Mouse (Mus musculus): ENCODE results near the gene Exoc4. TPM values are rescaled to one million over a fixed set of nuclear protein-coding genes. Genes with fewer than 3 reads are reported as not detected.

The Exoc4 gene
- total and polyA plus RNA-seq, 3 experiments = 31.2 to 46.4 (median 41.9) TPM

DNA sequence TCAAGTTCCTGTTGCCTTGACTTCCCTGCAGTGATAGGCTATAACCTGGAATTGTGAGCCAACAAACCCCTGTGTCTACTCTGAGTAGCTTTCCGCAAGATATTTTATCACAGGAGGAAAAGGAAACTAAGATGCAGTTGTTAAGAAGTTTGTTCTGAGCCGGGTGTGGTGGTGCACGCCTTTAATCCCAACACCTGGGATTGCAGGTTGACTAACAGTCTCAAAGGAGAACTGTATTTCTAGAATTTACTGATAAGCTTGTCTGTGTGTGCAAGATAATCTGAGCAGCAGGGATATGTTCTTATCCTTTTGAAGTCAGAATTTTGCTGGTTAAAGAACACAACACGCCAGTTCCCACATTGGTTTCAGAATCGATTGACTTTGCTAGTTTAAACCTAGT lies 651.1 kb downstream of the Exoc4 start:
- Histone ChIP-seq H3K4me3 (replicated peaks in 1 of 3; ENCODE audit: low read depth in 2 of 3, low read length in 2 of 3, poor library complexity in 1 of 3) (no peak overlapping the region), H3K9ac (ENCODE audit: insufficient read depth, low read depth) (no peak overlapping the region), H3K9me3 (replicated peaks; ENCODE audit: low read length) (no peaks in the 10 kb centered on the region), H3K27ac (ENCODE audit: insufficient read depth, low read depth) (no peak overlapping the region), H3K79me2 (replicated peaks; ENCODE audit: control insufficient read depth, extremely low read depth, insufficient read depth, poor library complexity, severe bottlenecking) (no peaks in the 10 kb centered on the region), H3K27me3 (replicated peaks) (no peaks in the 10 kb centered on the region), H3K4me1 (ENCODE audit: control insufficient read depth in 1 of 2, insufficient read depth in 2 of 2) (no peaks in the 10 kb centered on the region), H3K36me3 (replicated peaks in 1 of 2; ENCODE audit: control insufficient read depth in 1 of 2, insufficient read depth in 1 of 2, low read length in 1 of 2) (no peaks in the 10 kb centered on the region), H3K4me2 (ENCODE audit: insufficient read depth, low read depth, poor library complexity, severe bottlenecking) (no peak overlapping the region)
- dilution Hi-C loops (cut with MboI; ENCODE audit: extremely low pct_ligation_motif_present, extremely low pct_unique_long_range_greater_than_20kb, low sequenced_read_pairs) (no loop called here), in situ Hi-C loops (cut with MboI; ENCODE audit: low pct_ligation_motif_present, low pct_unique_long_range_greater_than_20kb, low sequenced_read_pairs) (no loop called here)
- no peak for TF ChIP-seq PAX5 (IDR thresholded peaks at IDR 0.05; ENCODE audit: low read length)
- no peak for TF ChIP-seq USF1 (IDR thresholded peaks at IDR 0.05; ENCODE audit: low read depth, low read length)
- no peak for TF ChIP-seq CTCF (conservative IDR thresholded peaks at IDR 0.05 in 1 of 2, IDR thresholded peaks at IDR 0.05 in 1 of 2; ENCODE audit: low read depth in 2 of 2, low read length in 2 of 2)
- TF ChIP-seq MXI1 (IDR thresholded peaks at IDR 0.05; ENCODE audit: low read depth, low read length) = no peak
- TF ChIP-seq CHD2 (IDR thresholded peaks at IDR 0.05; ENCODE audit: low read length) = no peak
- no peak for TF ChIP-seq RCOR1 (conservative IDR thresholded peaks at IDR 0.05; ENCODE audit: low read depth, low read length)
- no peak for DNase-seq (ENCODE audit: extremely low read depth)

DNA sequence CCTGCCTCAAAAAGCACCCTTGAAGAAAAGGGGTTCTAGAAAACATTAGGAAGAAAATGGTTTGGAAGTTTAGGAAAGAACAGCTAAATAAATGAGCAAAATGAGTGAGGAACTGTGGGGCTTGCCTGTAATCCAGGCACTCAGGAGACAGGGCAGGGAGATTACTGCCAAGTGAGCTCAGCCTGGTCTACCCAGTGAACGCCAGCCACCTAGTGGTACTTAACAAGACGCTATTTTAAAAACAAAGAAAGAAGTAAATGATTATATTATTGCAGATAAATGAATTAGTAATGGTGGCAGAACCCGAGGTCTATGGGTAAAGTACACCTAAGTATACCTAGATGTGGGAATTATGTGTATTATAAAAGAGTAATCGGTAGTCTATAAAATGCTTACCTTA lies 651.7 kb downstream of the Exoc4 start:
- dilution Hi-C loops (cut with MboI; ENCODE audit: extremely low pct_ligation_motif_present, extremely low pct_unique_long_range_greater_than_20kb, low sequenced_read_pairs) (no loop called here), in situ Hi-C loops (cut with MboI; ENCODE audit: low pct_ligation_motif_present, low pct_unique_long_range_greater_than_20kb, low sequenced_read_pairs) (no loop called here)
- TF ChIP-seq MAZ (IDR thresholded peaks at IDR 0.05; ENCODE audit: low read depth, low read length) = no peak
- no peak for TF ChIP-seq ETS1 (conservative IDR thresholded peaks at IDR 0.05; ENCODE audit: low read depth, low read length)
- no peak for TF ChIP-seq BHLHE40 (IDR thresholded peaks at IDR 0.05; ENCODE audit: low read depth, low read length)
- TF ChIP-seq CHD2 (IDR thresholded peaks at IDR 0.05; ENCODE audit: low read length) = no peak
- TF ChIP-seq ZC3H11A (IDR thresholded peaks at IDR 0.05; ENCODE audit: low read depth, low read length) = no peak
- no peak; the same call in none of the 2 replicates for TF ChIP-seq RAD21 (IDR thresholded peaks at IDR 0.05; ENCODE audit: low read depth, low read length)
- TF ChIP-seq E2F4 (IDR thresholded peaks at IDR 0.05; ENCODE audit: insufficient replicate concordance, low read depth, low read length) = no peak
- TF ChIP-seq MYC (IDR thresholded peaks at IDR 0.05; ENCODE audit: low read depth, low read length) = no peak
- TF ChIP-seq IRF4 (IDR thresholded peaks at IDR 0.05; ENCODE audit: low read depth, low read length) = no peak
- DNase-seq (ENCODE audit: extremely low read depth) = no peak
- Histone ChIP-seq H3K9ac (ENCODE audit: insufficient read depth, low read depth) (no peak overlapping the region), H3K9me3 (replicated peaks; ENCODE audit: low read length) (no peaks in the 10 kb centered on the region), H3K79me2 (replicated peaks; ENCODE audit: control insufficient read depth, extremely low read depth, insufficient read depth, poor library complexity, severe bottlenecking) (no peaks in the 10 kb centered on the region), H3K4me3 (replicated peaks in 1 of 3; ENCODE audit: low read depth in 2 of 3, low read length in 2 of 3, poor library complexity in 1 of 3) (no peak overlapping the region), H3K4me2 (ENCODE audit: insufficient read depth, low read depth, poor library complexity, severe bottlenecking) (no peak overlapping the region), H3K4me1 (ENCODE audit: control insufficient read depth in 1 of 2, insufficient read depth in 2 of 2) (no peaks in the 10 kb centered on the region), H3K27ac (ENCODE audit: insufficient read depth, low read depth) (no peak overlapping the region), H3K27me3 (replicated peaks) (no peaks in the 10 kb centered on the region), H3K36me3 (replicated peaks in 1 of 2; ENCODE audit: control insufficient read depth in 1 of 2, insufficient read depth in 1 of 2, low read length in 1 of 2) (no peaks in the 10 kb centered on the region)

DNA sequence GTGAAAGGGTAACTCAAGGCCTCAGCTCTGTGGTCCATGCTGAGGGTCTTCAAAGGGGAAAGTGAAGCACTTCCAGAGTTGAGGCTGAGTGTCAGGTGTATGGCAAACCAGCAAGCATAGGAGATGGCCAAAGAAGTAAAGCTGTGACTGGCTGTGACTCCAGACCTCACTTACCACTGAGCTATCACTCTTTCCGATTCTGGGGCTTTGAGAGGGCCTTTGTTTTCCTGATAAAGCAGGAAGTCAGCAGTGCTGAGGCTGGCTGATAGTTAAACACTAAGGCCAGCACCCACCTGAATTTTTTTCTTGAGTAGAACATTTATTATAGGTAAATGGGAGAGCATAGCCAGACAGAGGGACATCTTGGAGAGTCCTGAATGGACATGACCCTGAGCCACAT lies 656.2 kb downstream of the Exoc4 start:
- no peak overlapping the region for H3K27ac ChIP-seq (ENCODE audit: insufficient read depth, low read depth)
- H3K9ac ChIP-seq (ENCODE audit: insufficient read depth, low read depth) = no peak overlapping the region
- no peaks in the 10 kb centered on the region for H3K79me2 ChIP-seq (replicated peaks; ENCODE audit: control insufficient read depth, extremely low read depth, insufficient read depth, poor library complexity, severe bottlenecking)
- no peaks in the 10 kb centered on the region for H3K9me3 ChIP-seq (replicated peaks; ENCODE audit: low read length)
- no peak overlapping the region for H3K4me3 ChIP-seq (replicated peaks in 1 of 3; ENCODE audit: low read depth in 2 of 3, low read length in 2 of 3, poor library complexity in 1 of 3)
- no peak for DNase-seq (ENCODE audit: extremely low read depth)
- in situ Hi-C loops (cut with MboI; ENCODE audit: low pct_ligation_motif_present, low pct_unique_long_range_greater_than_20kb, low sequenced_read_pairs) (no loop called here), dilution Hi-C loops (cut with MboI; ENCODE audit: extremely low pct_ligation_motif_present, extremely low pct_unique_long_range_greater_than_20kb, low sequenced_read_pairs) (no loop called here)
- H3K4me1 ChIP-seq (ENCODE audit: control insufficient read depth in 1 of 2, insufficient read depth in 2 of 2) = no peaks in the 10 kb centered on the region
- TF ChIP-seq KAT2A (IDR thresholded peaks at IDR 0.05; ENCODE audit: insufficient replicate concordance, low read length) = no peak
- TF ChIP-seq USF2 (conservative IDR thresholded peaks at IDR 0.05; ENCODE audit: low read depth, low read length) = no peak
- TF ChIP-seq JUN (IDR thresholded peaks at IDR 0.05; ENCODE audit: insufficient read depth, low read depth, low read length) = no peak
- no peak for TF ChIP-seq PAX5 (IDR thresholded peaks at IDR 0.05; ENCODE audit: low read length)
- no peak for TF ChIP-seq ELF1 (IDR thresholded peaks at IDR 0.05; ENCODE audit: low read depth, low read length)
- TF ChIP-seq ZNF384 (IDR thresholded peaks at IDR 0.05; ENCODE audit: low read depth, low read length) = no peak
- TF ChIP-seq E2F4 (IDR thresholded peaks at IDR 0.05; ENCODE audit: insufficient replicate concordance, low read depth, low read length) = no peak
- TF ChIP-seq TCF12 (IDR thresholded peaks at IDR 0.05; ENCODE audit: low read depth, low read length) = no peak
- TF ChIP-seq ZC3H11A (IDR thresholded peaks at IDR 0.05; ENCODE audit: low read depth, low read length) = no peak
- no peak for TF ChIP-seq HCFC1 (IDR thresholded peaks at IDR 0.05; ENCODE audit: low read depth, low read length)
- no peak for TF ChIP-seq ZMIZ1 (IDR thresholded peaks at IDR 0.05; ENCODE audit: low read depth, low read length)
- TF ChIP-seq MAZ (IDR thresholded peaks at IDR 0.05; ENCODE audit: low read depth, low read length) = no peak
- TF ChIP-seq USF1 (IDR thresholded peaks at IDR 0.05; ENCODE audit: low read depth, low read length) = no peak
- TF ChIP-seq RAD21 (IDR thresholded peaks at IDR 0.05; ENCODE audit: low read depth, low read length) = no peak
- no peak for TF ChIP-seq IRF4 (IDR thresholded peaks at IDR 0.05; ENCODE audit: low read depth, low read length)
- TF ChIP-seq POLR2A (IDR thresholded peaks at IDR 0.05; ENCODE audit: low read depth, low read length) = no peak
- no peak for TF ChIP-seq ZKSCAN1 (IDR thresholded peaks at IDR 0.05; ENCODE audit: borderline replicate concordance, low read depth, low read length)
- H3K4me2 ChIP-seq (ENCODE audit: insufficient read depth, low read depth, poor library complexity, severe bottlenecking) = no peak overlapping the region
- H3K27me3 ChIP-seq (replicated peaks) = no peaks in the 10 kb centered on the region
- H3K36me3 ChIP-seq (replicated peaks in 1 of 2; ENCODE audit: control insufficient read depth in 1 of 2, insufficient read depth in 1 of 2, low read length in 1 of 2) = no peaks in the 10 kb centered on the region
